Mouse (Mus musculus) stomach, embryonic 16.5 days (tissue): ENCODE data around the gene Gng12. TPM values are rescaled to one million over a fixed set of nuclear protein-coding genes. Genes with fewer than 3 reads are reported as not detected.
A peak's percentile ranks its signal among the peaks of the same experiment; 100 is the strongest.

Source experiments
- ATAC-seq: fragments of 200-750 bp; cut with Nextera tagmentation; 2 replicates; pipeline ENCODE4 v1.8.0; 2017; ENCODE audit warnings: moderate number of reproducible peaks, moderate TSS enrichment; ENCODE audit not compliant: insufficient read depth, low FRiP score
- H3K27ac ChIP-seq: fragments of 300-500 bp; sonication (generic); 2 replicates; pipeline ENCODE4 v1.5.1; 2014; ENCODE audit warnings: low read length
- H3K27me3 ChIP-seq: fragments of 300-500 bp; sonication (generic); 2 replicates; pipeline ENCODE4 v1.6.1; 2014; ENCODE audit warnings: low read length, control low read depth, mixed read lengths; ENCODE audit not compliant: control insufficient read depth, insufficient read depth
- H3K36me3 ChIP-seq: fragments of 300-500 bp; sonication (generic); 2 replicates; pipeline ENCODE4 v1.6.1; 2014; ENCODE audit warnings: low read length; ENCODE audit not compliant: control insufficient read depth, insufficient read depth
- H3K4me1 ChIP-seq: fragments of 300-500 bp; sonication (generic); 2 replicates; pipeline ENCODE4 v1.6.1; 2014; ENCODE audit warnings: low read length, control low read depth, mixed read lengths; ENCODE audit not compliant: control insufficient read depth, insufficient read depth
- H3K4me2 ChIP-seq: fragments of 300-500 bp; sonication (generic); 2 replicates; pipeline ENCODE4 v1.6.1; 2014; ENCODE audit warnings: low read depth, low read length, mixed read lengths
- H3K4me3 ChIP-seq: fragments of 300-500 bp; sonication (generic); replicated peaks from 2 replicates; pipeline ENCODE4 v1.5.1; 2014; ENCODE audit warnings: mild to moderate bottlenecking, low read length
- H3K9ac ChIP-seq: fragments of 300-500 bp; sonication (generic); 2 replicates; pipeline ENCODE4 v1.6.1; 2014; ENCODE audit warnings: low read length
- H3K9me3 ChIP-seq: fragments of 300-500 bp; sonication (generic); replicated peaks from 2 replicates; pipeline ENCODE4 v1.6.1; 2016; ENCODE audit warnings: low read length, control low read depth; ENCODE audit not compliant: control insufficient read depth
- WGBS: fragments of 180-500 bp; shearing (Covaris S2); extraction: QIAGEN DNeasy Blood & Tissue Kit; methylation state at CpG from one replicate; pipeline ENCODE4 v1.1.7; 2014; 5-methylcytosine and 5-hydroxymethylcytosine counted together
- polyA plus RNA-seq: library from polyadenylated mRNA; unstranded; fragments of >200 nt; fragmentation: Nextera tagmentation; extraction: Ambion mirVana; gene quantifications from 2 replicates; pipeline ENCODE4 v1.2.1, GENCODE M21; 2015

Gng12 gene
- polyA plus RNA-seq, 1 experiment from 2014 or later, result 132 TPM

GRCm38 (mm10) chr6:66975522-66975921 lies 79.3 kb downstream of the Gng12 start:
- H3K27me3 ChIP-seq, result no peaks in the 10 kb centered on the region
- no peak overlapping the region for H3K27ac ChIP-seq
- no peak for ATAC-seq
- H3K4me3 ChIP-seq, result no peak overlapping the region
- 83% methylated on average over 4 of the region's 4 CpGs for WGBS
- H3K4me1 ChIP-seq, result no peaks in the 10 kb centered on the region
- H3K36me3 ChIP-seq, result no peaks in the 10 kb centered on the region
- no peaks in the 10 kb centered on the region for H3K9me3 ChIP-seq
- H3K4me2 ChIP-seq, result no peak overlapping the region
- no peak overlapping the region for H3K9ac ChIP-seq

GRCm38 (mm10) chr6:66979197-66979596 lies 83.0 kb downstream of the Gng12 start:
- WGBS, result 60% methylated on average over 1 of the region's 1 CpGs
- Histone ChIP-seq H3K36me3 (no peaks in the 10 kb centered on the region), H3K4me1 (peaks cover under 1% of the 10 kb centered on the region; the same call in 1 of the 2 replicates), H3K9me3 (no peaks in the 10 kb centered on the region), H3K4me3 (no peak overlapping the region), H3K27ac (no peak overlapping the region), H3K4me2 (no peak overlapping the region), H3K9ac (no peak overlapping the region), H3K27me3 (no peaks in the 10 kb centered on the region)
- no peak for ATAC-seq

DNA sequence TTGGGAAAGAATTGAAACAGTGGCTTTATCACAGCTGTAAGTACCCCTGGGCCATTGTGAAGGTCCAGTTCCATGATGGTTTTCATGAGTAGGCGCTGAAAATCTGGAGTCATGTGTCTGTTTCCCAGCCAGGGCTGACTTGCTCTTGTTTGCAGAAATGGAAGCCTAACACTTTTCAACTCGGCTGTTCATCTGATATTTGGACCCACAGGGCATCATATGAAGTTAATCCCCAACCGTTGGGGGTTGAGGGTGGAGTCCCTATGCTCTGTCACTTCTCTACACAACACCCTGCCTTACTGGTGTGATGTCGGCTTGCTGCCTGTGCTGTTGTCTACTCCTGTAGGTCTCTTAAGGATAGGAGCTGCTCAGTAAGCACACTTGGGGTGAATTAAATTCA lies 83.8 kb downstream of the Gng12 start:
- WGBS, result 74% methylated on average over 4 of the region's 4 CpGs
- no peak for ATAC-seq
- H3K9me3 ChIP-seq, result no peaks in the 10 kb centered on the region
- H3K36me3 ChIP-seq, result no peaks in the 10 kb centered on the region
- no peak overlapping the region for H3K4me3 ChIP-seq
- no peak overlapping the region for H3K27ac ChIP-seq
- peaks cover 8% of the 10 kb centered on the region for H3K4me1 ChIP-seq
- H3K9ac ChIP-seq, result no peak overlapping the region
- H3K4me2 ChIP-seq, result no peak overlapping the region
- H3K27me3 ChIP-seq, result no peaks in the 10 kb centered on the region

DNA sequence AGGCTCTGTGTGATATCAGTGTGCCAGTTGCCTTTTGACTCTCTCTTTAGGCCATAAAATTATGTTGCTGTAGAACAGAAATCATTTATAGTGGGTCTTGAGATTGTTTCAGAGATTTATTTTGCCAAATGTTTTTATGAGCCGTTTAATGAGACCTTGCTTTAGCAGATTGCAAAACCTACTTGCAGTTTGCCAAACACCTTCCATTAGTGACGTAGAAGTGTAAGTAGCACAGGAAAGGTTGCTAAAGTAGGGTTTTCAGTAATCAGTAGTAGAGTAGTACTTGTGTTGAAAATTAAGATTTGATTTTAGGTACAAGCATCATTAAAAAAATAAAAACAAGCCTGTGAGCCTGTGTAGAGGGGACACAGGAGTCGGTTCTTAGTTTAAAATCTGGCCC lies 85.2 kb downstream of the Gng12 start:
- Histone ChIP-seq H3K27me3 (no peaks in the 10 kb centered on the region), H3K9ac (no peak overlapping the region), H3K9me3 (no peaks in the 10 kb centered on the region), H3K27ac (no peak overlapping the region), H3K36me3 (no peaks in the 10 kb centered on the region), H3K4me1 (peaks cover 12% of the 10 kb centered on the region), H3K4me2 (no peak overlapping the region), H3K4me3 (no peak overlapping the region)
- ATAC-seq, result no peak
- WGBS, result 86% methylated on average over 3 of the region's 3 CpGs

DNA sequence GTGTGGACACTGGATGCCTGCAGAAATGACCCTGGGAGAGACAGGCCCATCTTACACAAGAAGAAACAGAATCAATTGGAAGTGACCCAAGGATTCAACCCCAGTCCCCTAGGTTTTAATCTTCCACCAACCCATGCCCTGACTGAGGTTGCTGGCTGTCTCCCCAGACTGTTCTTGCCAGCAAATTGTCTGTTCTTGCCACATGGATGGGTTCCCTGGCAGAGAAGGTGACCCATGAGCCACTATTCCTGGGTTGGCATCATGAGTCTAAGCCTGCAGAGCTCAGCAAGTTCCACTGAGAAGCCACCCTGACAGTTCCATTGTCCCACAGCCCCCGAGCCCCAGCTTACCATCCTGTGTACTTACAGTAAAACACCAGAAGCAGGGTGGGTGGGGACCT lies 85.7 kb downstream of the Gng12 start:
- Histone ChIP-seq H3K9ac (no peak overlapping the region), H3K4me2 (no peak overlapping the region), H3K27ac (no peak overlapping the region), H3K27me3 (no peaks in the 10 kb centered on the region), H3K4me1 (peaks cover 12% of the 10 kb centered on the region), H3K4me3 (no peak overlapping the region), H3K9me3 (no peaks in the 10 kb centered on the region), H3K36me3 (no peaks in the 10 kb centered on the region)
- WGBS, result 79% methylated on average over 1 of the region's 1 CpGs
- ATAC-seq, result no peak

DNA sequence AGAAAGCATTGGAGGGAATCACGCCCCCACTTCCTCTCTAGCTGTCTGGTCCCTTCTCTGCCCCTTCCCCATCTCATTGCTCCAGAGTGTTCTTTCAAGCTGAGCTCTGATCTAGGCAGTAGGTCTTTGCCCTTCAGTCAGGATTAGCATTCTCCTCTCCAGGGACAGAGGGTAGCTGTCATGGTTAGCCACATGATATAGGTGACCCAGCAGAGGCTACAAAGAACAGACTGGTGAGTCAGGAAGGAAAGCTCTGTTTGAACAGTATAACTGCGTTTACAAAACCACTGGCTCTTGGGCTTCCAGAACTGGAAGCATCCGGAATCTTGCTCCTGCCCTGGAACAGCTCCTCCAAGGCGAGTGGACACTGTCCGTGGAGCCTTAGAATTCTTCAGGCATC lies 87.9 kb downstream of the Gng12 start:
- Histone ChIP-seq H3K27me3 (no peaks in the 10 kb centered on the region), H3K27ac (no peak overlapping the region), H3K4me2 (no peak overlapping the region), H3K4me1 (peaks cover 12% of the 10 kb centered on the region), H3K9ac (no peak overlapping the region), H3K36me3 (no peaks in the 10 kb centered on the region), H3K4me3 (no peak overlapping the region), H3K9me3 (no peaks in the 10 kb centered on the region)
- WGBS, result 76% methylated on average over 5 of the region's 5 CpGs
- ATAC-seq, result no peak

GRCm38 (mm10) chr6:66984672-66985071 lies 88.5 kb downstream of the Gng12 start:
- 69% methylated on average over 3 of the region's 3 CpGs for WGBS
- Histone ChIP-seq H3K27me3 (no peaks in the 10 kb centered on the region), H3K9ac (no peak overlapping the region), H3K27ac (peak overlapping the region; percentile 62; the same call in 1 of the 2 replicates), H3K9me3 (no peaks in the 10 kb centered on the region), H3K4me1 (peaks cover 12% of the 10 kb centered on the region), H3K4me2 (no peak overlapping the region), H3K4me3 (no peak overlapping the region), H3K36me3 (no peaks in the 10 kb centered on the region)
- ATAC-seq, result no peak

- Histone ChIP-seq H3K4me3 (no peak overlapping the region), H3K36me3 (no peaks in the 10 kb centered on the region), H3K9me3 (no peaks in the 10 kb centered on the region), H3K4me1 (peaks cover 12% of the 10 kb centered on the region), H3K27ac (no peak overlapping the region; the same call in 1 of the 2 replicates), H3K9ac (no peak overlapping the region), H3K27me3 (no peaks in the 10 kb centered on the region), H3K4me2 (no peak overlapping the region)
- 63% methylated on average over 7 of the region's 7 CpGs for WGBS
- ATAC-seq, result no peak
Measured at GRCm38 (mm10) chr6:66985500-66985899, 89.3 kb downstream of the Gng12 start.

GRCm38 (mm10) chr6:66986063-66986462 lies 89.9 kb downstream of the Gng12 start:
- Histone ChIP-seq H3K36me3 (no peaks in the 10 kb centered on the region), H3K9ac (no peak overlapping the region), H3K4me2 (no peak overlapping the region), H3K27me3 (no peaks in the 10 kb centered on the region), H3K4me1 (peaks cover 12% of the 10 kb centered on the region), H3K9me3 (no peaks in the 10 kb centered on the region), H3K4me3 (no peak overlapping the region), H3K27ac (no peak overlapping the region)
- ATAC-seq, result no peak
- 89% methylated on average over 12 of the region's 12 CpGs for WGBS

- peak; percentile 53; the same call in 1 of the 2 replicates for ATAC-seq
- no peaks in the 10 kb centered on the region for H3K36me3 ChIP-seq
- no peak overlapping the region for H3K27ac ChIP-seq
- no peak overlapping the region for H3K4me3 ChIP-seq
- no peaks in the 10 kb centered on the region for H3K27me3 ChIP-seq
- 56% methylated on average over 3 of the region's 3 CpGs for WGBS
- H3K4me2 ChIP-seq, result no peak overlapping the region
- no peaks in the 10 kb centered on the region for H3K9me3 ChIP-seq
- no peak overlapping the region for H3K9ac ChIP-seq
- H3K4me1 ChIP-seq, result peaks cover 15% of the 10 kb centered on the region
Measured at GRCm38 (mm10) chr6:66987643-66988042, 91.4 kb downstream of the Gng12 start.
